Mouse (Mus musculus) B cell, adult 2 months (primary cell): ENCODE measurements around the gene Gm49388.

ENCODE experiments used
- DNase-seq, 2 experiments: peaks; one replicate each; pipeline ENCODE4 v3.0.0; 2022

Gene Gm49388

DNA sequence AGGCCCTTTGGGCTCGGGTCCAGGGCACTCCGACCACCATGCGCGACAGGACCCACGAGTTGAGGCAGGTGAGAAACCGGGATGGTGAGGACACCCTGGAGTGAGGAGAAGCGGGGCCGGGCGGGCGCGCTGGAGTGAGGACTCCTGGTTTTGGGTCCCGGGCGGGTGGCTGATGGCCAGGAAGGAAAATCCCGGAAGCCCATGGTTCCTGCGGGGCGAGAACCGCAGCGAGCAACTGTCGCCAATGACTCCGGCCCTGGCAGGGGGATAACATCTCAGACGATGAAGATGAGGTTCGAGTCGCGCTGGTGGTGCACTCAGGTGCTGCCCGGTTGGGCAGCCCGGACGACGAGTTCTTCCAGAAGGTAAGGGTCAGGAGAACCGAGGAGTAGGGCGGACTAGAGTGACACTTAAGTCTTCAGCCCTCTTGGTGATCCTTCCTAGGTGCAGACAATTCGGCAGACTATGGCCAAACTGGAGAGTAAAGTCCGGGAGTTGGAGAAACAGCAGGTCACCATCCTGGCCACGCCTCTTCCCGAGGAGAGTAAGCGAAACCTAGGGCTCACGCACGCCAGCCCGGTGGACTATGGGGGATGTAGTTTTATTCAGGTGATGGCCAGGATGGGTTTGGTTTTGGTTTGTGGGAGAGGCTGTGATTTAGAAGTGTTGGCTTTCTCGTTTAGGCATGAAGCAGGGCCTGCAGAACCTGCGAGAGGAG, 56.8 kb downstream of the Gm49388 start:
- peak; percentile 84 to 85 for DNase-seq

DNA sequence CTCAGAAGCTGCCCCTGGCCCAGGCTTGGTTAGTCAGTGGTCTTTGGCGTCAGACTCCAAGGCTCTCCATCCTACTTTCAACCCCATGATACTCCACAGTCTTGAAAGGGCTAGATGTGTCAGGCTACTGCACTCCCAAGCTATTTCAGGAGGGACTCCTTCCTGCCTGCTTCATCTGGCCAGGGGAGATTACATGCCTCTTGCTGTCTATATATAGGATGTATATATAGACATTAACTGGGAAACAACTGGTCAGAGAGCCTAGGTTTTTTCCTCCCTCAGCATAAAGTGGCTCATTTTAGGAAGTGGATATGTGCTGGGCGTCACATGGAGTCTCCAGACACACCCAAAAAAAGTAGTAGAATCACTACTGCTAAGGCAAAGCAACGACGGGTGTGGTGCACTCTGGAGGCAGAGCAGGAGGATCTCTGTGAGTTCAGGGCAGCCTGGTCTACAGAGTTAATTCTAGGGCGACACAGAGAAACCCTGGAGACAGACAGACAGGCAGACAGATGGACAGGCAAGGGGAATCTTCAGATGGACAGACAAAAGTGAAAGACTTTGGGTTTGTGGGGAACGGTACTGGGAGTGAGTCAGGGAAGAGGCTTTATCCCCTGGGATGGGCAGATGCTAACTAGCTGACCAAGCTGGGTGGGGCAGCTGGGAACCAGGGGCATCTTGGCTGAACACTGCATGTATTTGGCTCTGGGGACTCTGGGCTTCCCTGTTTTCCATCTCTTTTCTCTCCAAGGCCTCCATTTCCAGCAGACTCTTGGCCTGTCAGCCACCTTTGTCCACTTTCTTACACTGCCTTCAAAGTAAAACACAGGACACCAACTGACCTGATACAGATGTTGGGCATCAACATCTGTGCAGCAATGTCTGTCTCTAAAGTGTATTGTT, 64.8 kb downstream of the Gm49388 start:
- DNase-seq: no peak

DNA sequence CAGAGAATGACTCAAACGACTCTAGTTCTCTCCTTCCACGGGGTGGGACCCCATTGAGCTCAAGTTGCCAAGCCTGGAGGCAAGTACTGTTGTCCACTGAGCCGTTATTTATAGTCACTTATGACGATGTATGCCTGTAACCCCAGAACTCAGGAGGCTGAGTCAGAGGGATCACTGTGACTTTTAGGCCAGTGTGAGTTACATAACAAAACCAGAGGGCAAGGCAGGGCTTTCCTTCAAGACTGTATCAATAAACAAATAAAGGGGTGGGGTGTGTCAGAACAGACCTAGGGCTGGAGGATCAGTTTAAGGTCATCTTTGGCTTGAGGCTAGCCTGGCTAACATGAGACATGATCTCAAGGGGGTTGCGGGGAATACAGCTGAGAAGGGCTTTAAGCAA, 65.5 kb downstream of the Gm49388 start:
- no peak for DNase-seq
